Mouse (Mus musculus) naive thymus-derived CD4-positive, alpha-beta T cell, adult 2 months (primary cell): ENCODE data around the gene Gal3st2c.
A peak's percentile ranks its signal among the peaks of the same experiment; 100 is the strongest.
"Not testable (repeated sequence)": the region's sequence is repeated elsewhere in the genome, so short reads cannot be mapped to it uniquely, and the experiment has no call there.

ENCODE experiments used
- DNase-seq: peaks from one replicate; pipeline ENCODE4 v3.0.0-alpha.2; 2011; ENCODE audit warnings: low read depth

Gal3st2c gene

GRCm38 (mm10) chr1:94046544-94046943 lies 56.2 kb downstream of the Gal3st2c start:
- DNase-seq = no peak

GRCm38 (mm10) chr1:94051104-94051503 lies 60.8 kb downstream of the Gal3st2c start:
- DNase-seq = no peak

GRCm38 (mm10) chr1:94052373-94052772 lies 62.1 kb downstream of the Gal3st2c start, which contains the start of gene Pdcd1:
TSS of gene Pdcd1 (minus strand) at chr1:94052553.
- DNase-seq = peak; percentile 62

GRCm38 (mm10) chr1:94053530-94054216 lies 63.4 kb downstream of the Gal3st2c start:
- peak; percentile 50 for DNase-seq

- DNase-seq = no peak
Observed at GRCm38 (mm10) chr1:94054481-94054880, 64.2 kb downstream of the Gal3st2c start.

- no peak for DNase-seq
Observed at GRCm38 (mm10) chr1:94055966-94056365, 65.7 kb downstream of the Gal3st2c start.

GRCm38 (mm10) chr1:94057401-94057800 lies 67.1 kb downstream of the Gal3st2c start:
- no peak for DNase-seq

GRCm38 (mm10) chr1:94058281-94058680 lies 68.0 kb downstream of the Gal3st2c start:
- not testable (repeated sequence) for DNase-seq
